Mouse (Mus musculus): Measurements from ENCODE around the gene Eea1. TPM values are rescaled to one million over a fixed set of nuclear protein-coding genes. Genes with fewer than 3 reads are reported as not detected.
A peak's percentile ranks its signal among the peaks of the same experiment; 100 is the strongest.
"Not testable (repeated sequence)": the region's sequence is repeated elsewhere in the genome, so short reads cannot be mapped to it uniquely, and the experiment has no call there.

The Eea1 gene
- polyA plus RNA-seq, 1 experiment from 2014 or later = 20.0 TPM

DNA sequence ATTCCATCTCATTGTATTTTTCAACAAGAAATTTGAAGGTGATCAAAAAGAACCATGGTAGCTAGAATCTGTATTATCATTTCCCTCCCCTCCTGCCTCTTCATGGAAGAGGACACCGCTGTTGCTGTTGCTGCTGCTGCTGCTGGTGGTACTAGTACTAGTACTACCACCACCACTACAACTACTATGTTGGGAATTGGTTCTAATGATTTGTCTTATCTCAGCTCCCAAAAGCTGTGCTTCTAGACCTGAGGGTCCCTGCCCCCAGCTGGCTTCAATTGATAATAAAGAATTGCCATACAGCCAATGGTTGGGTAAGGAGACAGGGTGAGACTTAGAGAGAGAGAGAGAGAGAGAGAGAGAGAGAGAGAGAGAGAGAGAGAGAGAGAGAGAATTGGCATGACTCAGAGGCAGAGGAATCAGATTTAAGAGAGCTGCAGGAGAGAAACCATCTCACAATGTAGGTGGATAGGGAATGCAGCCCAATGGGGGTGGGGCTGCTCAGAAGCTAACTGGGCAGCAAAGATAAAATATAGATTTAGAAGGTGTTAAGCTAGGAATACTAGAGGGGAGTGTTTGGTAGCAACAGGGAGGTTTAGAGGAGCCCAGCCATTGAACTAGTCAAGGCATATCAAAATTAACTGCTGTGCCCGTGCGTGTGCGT lies 31.1 kb upstream of the Eea1 start:
- Histone ChIP-seq H3K9ac (ENCODE audit: low read depth, low read length) (no peak overlapping the region), H3K27me3 (ENCODE audit: control insufficient read depth, insufficient read depth, low read length) (no peaks in the 10 kb centered on the region), H3K27ac (ENCODE audit: low read depth, low read length) (no peak overlapping the region), H3K9me3 (ENCODE audit: control insufficient read depth, low read length) (no peaks in the 10 kb centered on the region), H3K4me1 (ENCODE audit: control insufficient read depth, insufficient read depth, low read length) (no peaks in the 10 kb centered on the region), H3K4me3 (ENCODE audit: low read length) (no peak overlapping the region), H3K4me2 (replicated peaks; ENCODE audit: low read depth, low read length) (no peak overlapping the region), H3K36me3 (ENCODE audit: control insufficient read depth, insufficient read depth, low read length) (no peaks in the 10 kb centered on the region)
- ATAC-seq (ENCODE audit: low FRiP score, low TSS enrichment) = no peak
- 95% methylated on average over 4 of the region's 4 CpGs for WGBS

DNA sequence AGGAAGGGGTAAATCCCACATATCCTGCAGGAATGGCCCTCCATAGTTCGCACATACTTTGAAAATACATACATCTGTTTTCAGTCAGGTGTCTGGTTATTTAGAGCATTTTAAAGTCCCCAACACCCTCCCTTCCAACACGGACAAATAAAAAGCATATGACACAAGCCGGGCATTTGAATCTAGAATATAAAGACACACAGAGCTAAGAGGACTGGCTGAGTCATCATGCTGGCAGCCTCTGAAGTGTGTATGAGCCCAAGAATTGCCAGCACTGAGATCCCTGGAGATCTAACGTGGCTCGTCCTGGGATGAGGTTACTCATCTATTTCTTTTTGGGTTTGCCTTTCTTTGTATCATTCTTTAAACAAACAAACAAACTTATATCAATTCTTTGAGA lies 29.4 kb upstream of the Eea1 start:
- Histone ChIP-seq H3K9me3 (ENCODE audit: control insufficient read depth, low read length) (no peaks in the 10 kb centered on the region), H3K4me3 (ENCODE audit: low read length) (no peak overlapping the region), H3K36me3 (ENCODE audit: control insufficient read depth, insufficient read depth, low read length) (no peaks in the 10 kb centered on the region), H3K4me2 (replicated peaks; ENCODE audit: low read depth, low read length) (no peak overlapping the region), H3K27ac (ENCODE audit: low read depth, low read length) (no peak overlapping the region), H3K4me1 (ENCODE audit: control insufficient read depth, insufficient read depth, low read length) (no peaks in the 10 kb centered on the region), H3K27me3 (ENCODE audit: control insufficient read depth, insufficient read depth, low read length) (no peaks in the 10 kb centered on the region), H3K9ac (ENCODE audit: low read depth, low read length) (no peak overlapping the region)
- ATAC-seq (ENCODE audit: low FRiP score, low TSS enrichment) = no peak
- WGBS = 87% methylated on average over 5 of the region's 5 CpGs

DNA sequence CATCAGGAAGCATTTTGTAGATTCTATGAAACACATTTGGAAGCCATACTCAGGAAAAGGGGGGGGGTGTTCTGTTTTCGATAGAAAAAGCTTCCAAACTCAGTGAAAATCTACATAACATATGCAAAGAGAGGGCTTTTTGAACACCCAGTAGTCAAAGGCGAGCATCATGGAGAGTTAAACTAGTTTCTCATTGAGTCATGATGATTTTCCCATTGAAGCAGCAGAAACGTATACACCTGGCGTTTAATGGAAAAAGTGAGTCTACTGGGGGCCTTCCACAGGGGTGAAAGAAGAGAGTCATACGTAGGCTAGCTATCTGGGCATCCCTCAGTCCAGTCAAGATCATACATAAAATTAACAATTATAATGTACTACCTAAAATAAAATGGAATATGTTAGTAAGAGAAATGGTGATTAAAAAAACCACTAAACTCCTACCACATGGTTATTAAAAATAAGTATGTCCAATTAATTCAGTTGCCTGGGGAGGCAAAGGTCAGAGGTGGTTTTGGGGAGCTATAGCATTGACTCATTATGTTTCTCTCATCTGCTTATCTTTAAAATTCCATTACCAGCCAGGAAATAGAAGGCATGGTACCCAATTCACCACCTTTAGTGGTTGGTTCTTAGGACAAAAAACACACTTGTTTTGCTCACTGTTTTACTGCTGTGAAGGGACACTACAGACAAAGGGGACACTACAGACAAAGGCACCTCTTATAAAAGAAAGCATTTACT lies 25.8 kb upstream of the Eea1 start:
- H3K27me3 ChIP-seq (ENCODE audit: control insufficient read depth, insufficient read depth, low read length) = no peaks in the 10 kb centered on the region
- H3K9me3 ChIP-seq (ENCODE audit: control insufficient read depth, low read length) = no peaks in the 10 kb centered on the region
- H3K4me2 ChIP-seq (replicated peaks; ENCODE audit: low read depth, low read length) = no peak overlapping the region
- no peaks in the 10 kb centered on the region for H3K36me3 ChIP-seq (ENCODE audit: control insufficient read depth, insufficient read depth, low read length)
- H3K9ac ChIP-seq (ENCODE audit: low read depth, low read length) = no peak overlapping the region
- no peak for ATAC-seq (ENCODE audit: low FRiP score, low TSS enrichment)
- no peak overlapping the region for H3K27ac ChIP-seq (ENCODE audit: low read depth, low read length)
- 88% methylated on average over 5 of the region's 5 CpGs for WGBS
- no peak overlapping the region for H3K4me3 ChIP-seq (ENCODE audit: low read length)
- no peaks in the 10 kb centered on the region for H3K4me1 ChIP-seq (ENCODE audit: control insufficient read depth, insufficient read depth, low read length)

DNA sequence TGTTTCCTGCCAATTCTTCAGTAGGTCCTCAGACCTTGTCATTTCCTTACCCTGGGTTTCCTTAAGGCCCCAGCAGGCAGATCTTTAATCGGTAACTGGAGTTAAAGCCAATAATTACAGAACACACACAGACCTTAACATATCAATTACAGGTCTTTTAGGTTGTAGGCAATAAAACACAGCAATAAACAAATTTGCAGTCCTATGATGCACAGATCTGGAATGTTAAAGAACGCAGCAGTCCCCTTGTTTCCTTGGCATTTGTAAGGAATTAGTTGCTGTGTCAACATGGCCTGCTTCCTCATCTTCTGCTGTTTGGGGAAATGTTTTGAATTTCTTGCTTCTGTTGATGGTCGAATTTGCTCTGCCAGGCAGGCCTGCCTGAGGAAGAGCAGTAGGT lies 21.7 kb upstream of the Eea1 start:
- no peak overlapping the region for H3K27ac ChIP-seq (ENCODE audit: low read depth, low read length)
- 17% methylated on average over 3 of the region's 3 CpGs for WGBS
- H3K4me1 ChIP-seq (ENCODE audit: control insufficient read depth, insufficient read depth, low read length) = no peaks in the 10 kb centered on the region
- no peak overlapping the region for H3K4me2 ChIP-seq (replicated peaks; ENCODE audit: low read depth, low read length)
- no peaks in the 10 kb centered on the region for H3K27me3 ChIP-seq (ENCODE audit: control insufficient read depth, insufficient read depth, low read length)
- H3K9me3 ChIP-seq (ENCODE audit: control insufficient read depth, low read length) = no peaks in the 10 kb centered on the region
- no peaks in the 10 kb centered on the region for H3K36me3 ChIP-seq (ENCODE audit: control insufficient read depth, insufficient read depth, low read length)
- H3K9ac ChIP-seq (ENCODE audit: low read depth, low read length) = no peak overlapping the region
- ATAC-seq (ENCODE audit: low FRiP score, low TSS enrichment) = no peak
- no peak overlapping the region for H3K4me3 ChIP-seq (ENCODE audit: low read length)

DNA sequence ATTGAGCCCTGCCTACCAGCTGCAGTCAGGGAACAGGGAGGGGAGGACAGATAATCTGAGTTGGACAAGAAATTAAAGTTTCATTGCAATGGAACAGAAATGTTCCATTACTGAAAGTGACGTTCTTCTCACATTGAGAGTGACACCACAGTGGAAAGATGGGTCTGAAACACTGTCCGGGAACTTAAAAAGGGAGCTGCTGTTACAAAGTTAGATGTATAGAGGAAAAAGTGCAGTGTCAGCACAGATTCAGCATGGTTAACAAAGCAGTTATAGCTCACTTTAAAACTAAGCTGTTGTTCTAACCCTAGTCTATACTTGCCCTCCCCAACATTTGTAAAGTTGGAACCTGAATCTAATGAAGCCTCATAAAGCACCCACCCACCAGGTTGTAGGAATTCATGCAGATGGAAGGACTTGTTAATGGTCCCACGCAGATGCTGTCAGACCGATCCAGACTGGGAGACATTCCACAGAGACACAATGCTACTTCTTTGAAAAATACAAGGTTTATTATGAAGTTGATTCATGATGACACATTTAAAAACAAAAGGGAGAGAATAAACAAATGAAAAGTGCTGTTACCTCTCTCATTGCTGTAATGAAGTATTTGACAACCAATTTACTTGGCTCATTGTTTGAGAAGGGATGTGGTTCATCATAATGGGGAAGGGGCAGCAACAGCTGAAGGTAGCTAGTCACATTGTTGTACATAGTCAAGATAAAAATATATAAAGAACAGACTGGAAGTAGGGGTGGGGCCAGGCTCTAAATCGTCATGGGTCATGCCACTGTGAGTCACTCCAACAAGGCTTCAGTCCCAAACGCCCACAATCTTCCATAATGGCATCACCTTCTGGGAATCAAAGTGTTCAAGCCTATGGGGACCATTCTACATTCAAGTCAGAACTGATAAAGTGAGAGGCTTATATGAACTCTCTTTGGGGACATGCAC lies 16.9 kb upstream of the Eea1 start:
- H3K27ac ChIP-seq (ENCODE audit: low read depth, low read length) = no peak overlapping the region
- H3K4me1 ChIP-seq (ENCODE audit: control insufficient read depth, insufficient read depth, low read length) = no peaks in the 10 kb centered on the region
- no peak overlapping the region for H3K9ac ChIP-seq (ENCODE audit: low read depth, low read length)
- no peaks in the 10 kb centered on the region for H3K36me3 ChIP-seq (ENCODE audit: control insufficient read depth, insufficient read depth, low read length)
- no peaks in the 10 kb centered on the region for H3K27me3 ChIP-seq (ENCODE audit: control insufficient read depth, insufficient read depth, low read length)
- H3K9me3 ChIP-seq (ENCODE audit: control insufficient read depth, low read length) = no peaks in the 10 kb centered on the region
- ATAC-seq (ENCODE audit: low FRiP score, low TSS enrichment) = no peak
- H3K4me2 ChIP-seq (replicated peaks; ENCODE audit: low read depth, low read length) = no peak overlapping the region
- 63% methylated on average over 6 of the region's 6 CpGs for WGBS
- H3K4me3 ChIP-seq (ENCODE audit: low read length) = no peak overlapping the region

DNA sequence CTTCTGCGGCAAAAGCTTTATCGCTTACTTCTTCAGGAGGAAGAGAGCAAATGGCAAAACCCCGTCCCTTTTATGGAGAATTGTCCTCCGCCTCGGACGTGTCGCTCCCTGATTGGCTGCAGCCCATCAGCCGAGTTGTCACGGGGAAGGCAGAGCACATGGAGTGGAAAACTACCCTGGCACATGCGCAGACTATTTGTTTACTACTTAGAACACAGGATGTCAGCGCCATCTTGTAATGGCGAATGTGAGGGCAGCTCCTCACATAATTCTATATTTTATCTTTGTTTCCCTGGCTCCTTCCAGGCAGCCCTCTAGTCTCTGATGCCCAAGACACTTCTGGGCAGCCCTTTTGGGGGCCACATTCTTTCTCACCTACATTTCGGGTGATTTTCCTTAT lies 6.8 kb upstream of the Eea1 start:
- 93% methylated on average over 13 of the region's 13 CpGs for WGBS
- H3K4me3 ChIP-seq (ENCODE audit: low read length); H3K4me2 ChIP-seq (replicated peaks; ENCODE audit: low read depth, low read length); H3K4me1 ChIP-seq (ENCODE audit: control insufficient read depth, insufficient read depth, low read length); H3K27me3 ChIP-seq (ENCODE audit: control insufficient read depth, insufficient read depth, low read length); H3K9ac ChIP-seq (ENCODE audit: low read depth, low read length); H3K36me3 ChIP-seq (ENCODE audit: control insufficient read depth, insufficient read depth, low read length); H3K9me3 ChIP-seq (ENCODE audit: control insufficient read depth, low read length); ATAC-seq (ENCODE audit: low FRiP score, low TSS enrichment); H3K27ac ChIP-seq (ENCODE audit: low read depth, low read length): not testable (repeated sequence)

DNA sequence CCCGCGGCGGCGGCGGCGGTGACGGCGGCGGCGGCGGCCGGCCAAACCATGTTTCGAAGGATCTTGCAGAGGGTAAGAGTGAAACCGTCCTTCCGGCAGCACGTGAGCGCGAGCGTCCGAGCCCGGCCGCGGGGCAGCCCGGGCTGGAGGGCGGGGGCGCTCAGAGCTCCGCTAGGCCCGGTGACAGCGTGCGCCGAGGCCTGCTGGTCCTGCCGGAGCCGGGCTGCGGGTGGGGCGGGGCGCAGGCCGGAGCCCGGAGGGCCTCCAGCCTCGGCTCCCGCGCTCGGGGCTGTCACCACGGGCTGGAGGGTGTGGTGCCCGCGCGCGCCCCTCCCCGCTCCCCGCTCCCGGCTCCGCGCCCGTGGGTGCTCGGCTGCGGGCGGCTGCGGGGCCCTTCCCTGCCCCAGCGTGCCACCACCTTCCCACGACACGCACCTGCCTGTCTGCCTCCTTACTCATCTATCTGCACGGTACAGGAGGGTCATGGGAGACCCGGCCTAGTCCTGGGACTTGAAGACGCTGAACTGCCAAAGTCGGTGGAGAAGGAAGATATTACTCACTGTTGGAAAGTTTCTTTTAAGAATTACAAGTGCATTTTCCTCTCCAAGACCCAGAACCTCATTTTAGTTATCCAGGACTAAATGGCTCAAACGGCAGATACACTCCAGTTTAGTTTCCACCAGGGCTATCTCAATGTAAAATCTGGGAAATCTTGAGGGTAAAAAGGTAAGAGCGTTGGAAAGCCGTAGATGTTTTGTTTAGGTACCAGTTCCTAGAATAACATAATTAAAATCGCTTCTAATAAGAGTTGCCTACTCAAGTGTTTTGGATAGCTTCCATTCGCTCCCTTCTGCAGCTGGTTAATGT lies 684 bp downstream of the Eea1 start:
- Histone ChIP-seq H3K27ac (ENCODE audit: low read depth, low read length) (peak overlapping the region; percentile 84), H3K36me3 (ENCODE audit: control insufficient read depth, insufficient read depth, low read length) (no peaks in the 10 kb centered on the region), H3K4me3 (ENCODE audit: low read length) (peak overlapping the region; percentile 81), H3K9me3 (ENCODE audit: control insufficient read depth, low read length) (no peaks in the 10 kb centered on the region), H3K4me1 (ENCODE audit: control insufficient read depth, insufficient read depth, low read length) (peaks cover 10% of the 10 kb centered on the region; the same call in 1 of the 2 replicates), H3K27me3 (ENCODE audit: control insufficient read depth, insufficient read depth, low read length) (no peaks in the 10 kb centered on the region), H3K4me2 (replicated peaks; ENCODE audit: low read depth, low read length) (peak overlapping the region; percentile 81), H3K9ac (ENCODE audit: low read depth, low read length) (peak overlapping the region; percentile 79)
- ATAC-seq (ENCODE audit: low FRiP score, low TSS enrichment) = peak; percentile 83
- 3% methylated on average over 68 of the region's 69 CpGs for WGBS

DNA sequence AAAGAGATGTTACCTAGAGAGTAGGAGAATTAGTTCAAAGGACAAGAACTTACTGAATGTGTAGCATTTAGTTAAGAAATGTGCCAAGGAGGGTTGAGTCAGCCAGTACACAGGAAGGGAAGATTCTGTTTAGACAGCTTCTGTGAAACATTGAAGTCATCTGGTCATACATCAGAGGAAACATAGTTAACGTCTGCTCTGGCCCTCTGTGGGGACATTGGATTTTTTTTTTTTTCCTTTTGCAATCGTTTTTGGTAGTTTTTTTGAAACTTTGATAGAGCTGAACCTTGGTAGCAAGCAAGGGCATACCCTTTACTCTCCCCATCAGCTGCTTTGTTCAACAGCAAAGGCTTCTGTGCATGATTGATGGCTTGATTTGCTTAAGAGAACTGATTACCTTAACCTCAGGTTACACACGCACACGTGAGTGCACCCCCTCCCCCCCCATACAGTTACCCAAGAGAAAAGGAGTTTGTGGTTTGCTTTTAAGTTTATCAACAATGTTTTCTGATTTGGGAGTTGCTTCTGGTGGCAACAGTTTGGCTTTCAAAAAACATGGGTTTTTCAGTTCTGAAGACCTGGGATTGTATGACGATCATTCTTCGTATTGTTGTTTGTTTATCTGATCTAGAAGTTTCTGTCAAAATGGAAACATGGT lies 1.4 kb downstream of the Eea1 start:
- H3K9me3 ChIP-seq (ENCODE audit: control insufficient read depth, low read length) = no peaks in the 10 kb centered on the region
- H3K4me3 ChIP-seq (ENCODE audit: low read length) = peak overlapping the region; percentile 81
- 38% methylated on average over 6 of the region's 6 CpGs for WGBS
- no peaks in the 10 kb centered on the region for H3K36me3 ChIP-seq (ENCODE audit: control insufficient read depth, insufficient read depth, low read length)
- H3K4me2 ChIP-seq (replicated peaks; ENCODE audit: low read depth, low read length) = peak overlapping the region; percentile 81
- H3K27me3 ChIP-seq (ENCODE audit: control insufficient read depth, insufficient read depth, low read length) = no peaks in the 10 kb centered on the region
- peaks cover 10% of the 10 kb centered on the region; the same call in 1 of the 2 replicates for H3K4me1 ChIP-seq (ENCODE audit: control insufficient read depth, insufficient read depth, low read length)
- no peak for ATAC-seq (ENCODE audit: low FRiP score, low TSS enrichment)
- no peak overlapping the region for H3K27ac ChIP-seq (ENCODE audit: low read depth, low read length)
- no peak overlapping the region for H3K9ac ChIP-seq (ENCODE audit: low read depth, low read length)

Data from kidney, embryonic 14.5 days (tissue).